Mouse (Mus musculus): ENCODE results near the gene Adgre1. TPM values are rescaled to one million over a fixed set of nuclear protein-coding genes. Genes with fewer than 3 reads are reported as not detected.
"Not testable (repeated sequence)": the region's sequence is repeated elsewhere in the genome, so short reads cannot be mapped to it uniquely, and the experiment has no call there.

Adgre1 gene
- polyA plus RNA-seq, 1 experiment: not detected

DNA sequence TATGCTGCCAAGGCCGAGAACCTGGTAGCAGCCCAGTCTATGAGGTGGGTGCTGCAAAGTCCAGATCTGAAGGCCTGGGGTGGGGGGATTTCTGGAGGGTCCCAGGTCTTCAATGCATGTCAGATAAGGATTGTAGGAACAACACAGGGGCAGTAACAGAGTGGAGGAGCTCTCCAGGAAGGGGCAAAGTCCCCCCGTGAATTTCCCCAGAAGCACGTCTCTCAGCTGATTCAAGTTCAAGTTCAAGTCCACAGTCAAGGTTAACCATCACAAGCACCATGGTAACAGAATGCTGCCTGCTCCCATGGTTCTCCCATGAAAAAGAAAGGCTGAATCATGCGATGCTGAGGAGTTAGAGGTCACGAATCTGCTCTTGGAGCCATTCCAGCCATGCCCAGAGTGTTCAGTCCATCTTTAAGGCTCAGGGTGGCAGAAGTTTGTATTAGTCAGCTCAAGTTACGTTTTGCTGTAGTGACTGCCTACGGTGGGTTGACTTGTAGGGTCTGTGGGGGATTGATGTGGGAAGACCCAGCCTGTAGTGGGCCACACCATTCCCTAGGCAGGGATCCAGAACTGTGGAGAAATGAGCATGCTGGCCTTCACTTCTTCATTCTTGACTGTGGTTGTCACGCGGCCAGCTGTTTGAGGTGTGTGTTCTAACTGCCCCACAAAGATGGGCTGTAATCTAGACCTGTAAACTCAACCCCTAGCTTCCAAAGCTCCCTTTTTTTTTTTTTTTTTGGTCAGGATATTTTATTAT lies 24.3 kb upstream of the Adgre1 start:
- Histone ChIP-seq H3K36me3 (ENCODE audit: control insufficient read depth, insufficient read depth, low read length, poor library complexity, severe bottlenecking) (no peaks in the 10 kb centered on the region), H3K27ac (ENCODE audit: insufficient read depth, low read length) (no peak overlapping the region), H3K9ac (ENCODE audit: low read depth, poor library complexity, severe bottlenecking) (no peak overlapping the region), H3K9me3 (replicated peaks; ENCODE audit: control insufficient read depth, insufficient read depth, low read length, poor library complexity, severe bottlenecking) (no peaks in the 10 kb centered on the region), H3K4me1 (ENCODE audit: control insufficient read depth, insufficient read depth, low read length) (no peaks in the 10 kb centered on the region), H3K4me3 (ENCODE audit: low read depth, low read length) (no peak overlapping the region), H3K27me3 (ENCODE audit: control insufficient read depth, insufficient read depth, low read length, poor library complexity, severe bottlenecking) (no peaks in the 10 kb centered on the region)
- TF ChIP-seq EP300 (IDR thresholded peaks at IDR 0.05; ENCODE audit: insufficient read depth, low read depth, low read length): no peak
- no peak for TF ChIP-seq POLR2A (IDR thresholded peaks at IDR 0.05; ENCODE audit: insufficient read depth, low read length)
- no peak for TF ChIP-seq CTCF (IDR thresholded peaks at IDR 0.05; ENCODE audit: low read depth, low read length)

GRCm38 (mm10) chr17:57334761-57335150 lies 23.7 kb upstream of the Adgre1 start:
- Histone ChIP-seq H3K9me3 (replicated peaks; ENCODE audit: control insufficient read depth, insufficient read depth, low read length, poor library complexity, severe bottlenecking) (no peaks in the 10 kb centered on the region), H3K4me3 (ENCODE audit: low read depth, low read length) (no peak overlapping the region), H3K27ac (ENCODE audit: insufficient read depth, low read length) (no peak overlapping the region), H3K9ac (ENCODE audit: low read depth, poor library complexity, severe bottlenecking) (no peak overlapping the region), H3K4me1 (ENCODE audit: control insufficient read depth, insufficient read depth, low read length) (no peaks in the 10 kb centered on the region), H3K36me3 (ENCODE audit: control insufficient read depth, insufficient read depth, low read length, poor library complexity, severe bottlenecking) (no peaks in the 10 kb centered on the region), H3K27me3 (ENCODE audit: control insufficient read depth, insufficient read depth, low read length, poor library complexity, severe bottlenecking) (no peaks in the 10 kb centered on the region)
- no peak for TF ChIP-seq POLR2A (IDR thresholded peaks at IDR 0.05; ENCODE audit: insufficient read depth, low read length)
- peak; percentile 94 for TF ChIP-seq CTCF (IDR thresholded peaks at IDR 0.05; ENCODE audit: low read depth, low read length)

DNA sequence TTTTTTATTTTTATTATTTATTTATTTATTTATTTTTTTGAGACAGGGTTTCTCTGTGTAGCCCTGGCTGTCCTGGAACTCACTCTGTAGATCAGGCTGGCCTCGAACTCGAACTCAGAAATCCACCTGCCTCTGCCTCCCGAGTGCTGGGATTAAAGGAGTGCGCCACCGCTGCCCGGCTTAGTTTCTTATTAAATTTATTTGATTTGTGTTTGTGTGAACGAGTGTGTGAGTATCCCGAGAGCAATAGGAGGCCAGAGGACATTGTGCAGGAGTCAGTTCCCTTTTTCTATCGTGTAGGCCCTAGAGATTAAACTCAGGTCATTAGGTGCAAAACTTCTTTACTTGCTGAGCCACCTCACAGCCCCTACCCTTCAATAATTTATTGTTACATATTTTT lies 23.3 kb upstream of the Adgre1 start:
- H3K27me3 ChIP-seq (ENCODE audit: control insufficient read depth, insufficient read depth, low read length, poor library complexity, severe bottlenecking); H3K36me3 ChIP-seq (ENCODE audit: control insufficient read depth, insufficient read depth, low read length, poor library complexity, severe bottlenecking); H3K9ac ChIP-seq (ENCODE audit: low read depth, poor library complexity, severe bottlenecking); H3K4me1 ChIP-seq (ENCODE audit: control insufficient read depth, insufficient read depth, low read length); H3K27ac ChIP-seq (ENCODE audit: insufficient read depth, low read length); H3K9me3 ChIP-seq (replicated peaks; ENCODE audit: control insufficient read depth, insufficient read depth, low read length, poor library complexity, severe bottlenecking); H3K4me3 ChIP-seq (ENCODE audit: low read depth, low read length): not testable (repeated sequence)

GRCm38 (mm10) chr17:57335673-57336303 lies 22.7 kb upstream of the Adgre1 start:
- no peak overlapping the region for H3K9ac ChIP-seq (ENCODE audit: low read depth, poor library complexity, severe bottlenecking)
- TF ChIP-seq EP300 (IDR thresholded peaks at IDR 0.05; ENCODE audit: insufficient read depth, low read depth, low read length): peak; percentile 59; the same call in 1 of the 2 replicates
- no peak for TF ChIP-seq POLR2A (IDR thresholded peaks at IDR 0.05; ENCODE audit: insufficient read depth, low read length)
- peak; percentile 98 for TF ChIP-seq CTCF (IDR thresholded peaks at IDR 0.05; ENCODE audit: low read depth, low read length)
- H3K27ac ChIP-seq (ENCODE audit: insufficient read depth, low read length): no peak overlapping the region
- no peaks in the 10 kb centered on the region for H3K4me1 ChIP-seq (ENCODE audit: control insufficient read depth, insufficient read depth, low read length)
- H3K36me3 ChIP-seq (ENCODE audit: control insufficient read depth, insufficient read depth, low read length, poor library complexity, severe bottlenecking): no peaks in the 10 kb centered on the region
- H3K4me3 ChIP-seq (ENCODE audit: low read depth, low read length): no peak overlapping the region
- no peaks in the 10 kb centered on the region for H3K27me3 ChIP-seq (ENCODE audit: control insufficient read depth, insufficient read depth, low read length, poor library complexity, severe bottlenecking)
- no peaks in the 10 kb centered on the region for H3K9me3 ChIP-seq (replicated peaks; ENCODE audit: control insufficient read depth, insufficient read depth, low read length, poor library complexity, severe bottlenecking)

DNA sequence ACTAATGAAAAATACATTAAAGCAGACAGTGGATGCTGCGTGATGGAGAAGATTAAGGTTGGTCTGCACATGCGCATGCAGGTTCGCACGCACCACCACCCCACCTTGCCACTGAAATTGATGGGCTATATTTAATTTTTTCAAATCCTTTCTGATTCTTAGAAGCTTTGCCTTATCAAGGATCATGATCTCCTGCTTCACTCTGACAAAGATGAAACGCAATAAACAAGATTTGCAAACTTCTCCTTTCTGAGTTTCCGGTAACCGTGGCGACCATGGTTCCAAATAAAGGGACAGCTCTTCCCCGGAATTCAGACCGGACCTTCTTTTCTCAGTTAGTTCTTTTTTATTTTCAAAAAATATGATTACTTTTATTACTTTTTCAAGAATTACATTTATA lies 20.5 kb upstream of the Adgre1 start:
- Histone ChIP-seq H3K27ac (ENCODE audit: insufficient read depth, low read length) (no peak overlapping the region), H3K4me3 (ENCODE audit: low read depth, low read length) (no peak overlapping the region), H3K27me3 (ENCODE audit: control insufficient read depth, insufficient read depth, low read length, poor library complexity, severe bottlenecking) (no peaks in the 10 kb centered on the region), H3K4me1 (ENCODE audit: control insufficient read depth, insufficient read depth, low read length) (no peaks in the 10 kb centered on the region), H3K9me3 (replicated peaks; ENCODE audit: control insufficient read depth, insufficient read depth, low read length, poor library complexity, severe bottlenecking) (no peaks in the 10 kb centered on the region), H3K9ac (ENCODE audit: low read depth, poor library complexity, severe bottlenecking) (no peak overlapping the region), H3K36me3 (ENCODE audit: control insufficient read depth, insufficient read depth, low read length, poor library complexity, severe bottlenecking) (no peaks in the 10 kb centered on the region)
- TF ChIP-seq POLR2A (IDR thresholded peaks at IDR 0.05; ENCODE audit: insufficient read depth, low read length) (no peak), CTCF (IDR thresholded peaks at IDR 0.05; ENCODE audit: low read depth, low read length) (no peak), EP300 (IDR thresholded peaks at IDR 0.05; ENCODE audit: insufficient read depth, low read depth, low read length) (no peak)

GRCm38 (mm10) chr17:57339298-57339697 lies 19.2 kb upstream of the Adgre1 start:
- Histone ChIP-seq H3K4me1 (ENCODE audit: control insufficient read depth, insufficient read depth, low read length) (no peaks in the 10 kb centered on the region), H3K9ac (ENCODE audit: low read depth, poor library complexity, severe bottlenecking) (no peak overlapping the region), H3K9me3 (replicated peaks; ENCODE audit: control insufficient read depth, insufficient read depth, low read length, poor library complexity, severe bottlenecking) (no peaks in the 10 kb centered on the region), H3K27me3 (ENCODE audit: control insufficient read depth, insufficient read depth, low read length, poor library complexity, severe bottlenecking) (no peaks in the 10 kb centered on the region), H3K36me3 (ENCODE audit: control insufficient read depth, insufficient read depth, low read length, poor library complexity, severe bottlenecking) (no peaks in the 10 kb centered on the region), H3K4me3 (ENCODE audit: low read depth, low read length) (no peak overlapping the region), H3K27ac (ENCODE audit: insufficient read depth, low read length) (no peak overlapping the region)
- TF ChIP-seq POLR2A (IDR thresholded peaks at IDR 0.05; ENCODE audit: insufficient read depth, low read length) (no peak), CTCF (IDR thresholded peaks at IDR 0.05; ENCODE audit: low read depth, low read length) (no peak), EP300 (IDR thresholded peaks at IDR 0.05; ENCODE audit: insufficient read depth, low read depth, low read length) (no peak)

Measured in ES-Bruce4 (cell line).